In the genomic region with DNA sequence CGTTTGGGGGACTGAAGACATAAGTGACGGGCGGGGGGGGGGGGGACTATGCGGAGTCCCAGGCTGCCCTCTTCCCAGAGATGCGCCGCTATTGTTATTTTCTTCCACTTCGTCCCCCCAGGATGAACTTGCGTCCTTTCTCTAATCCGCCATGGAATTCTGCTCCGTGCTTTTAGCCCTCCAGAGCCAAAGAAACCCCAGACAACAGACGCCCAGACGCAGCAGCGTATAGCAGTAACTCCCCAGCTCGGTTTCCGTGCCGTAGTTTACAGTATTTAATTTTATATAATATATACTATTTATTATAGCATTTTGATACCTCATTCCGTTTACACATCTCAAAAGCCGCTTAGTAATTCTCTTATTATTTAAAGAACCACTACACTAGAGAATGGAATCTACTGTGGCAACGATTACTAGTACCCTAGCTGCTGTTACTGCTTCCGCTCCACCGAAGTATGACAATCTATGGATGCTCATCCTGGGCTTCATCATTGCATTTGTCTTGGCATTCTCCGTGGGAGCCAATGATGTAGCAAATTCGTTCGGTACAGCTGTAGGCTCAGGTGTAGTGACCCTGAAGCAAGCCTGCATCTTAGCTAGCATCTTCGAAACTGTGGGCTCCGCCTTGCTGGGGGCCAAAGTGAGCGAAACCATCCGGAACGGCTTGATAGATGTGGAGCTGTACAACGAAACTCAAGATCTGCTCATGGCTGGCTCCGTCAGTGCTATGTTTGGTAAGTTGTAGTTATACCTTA, we compare ENCODE assay signal across 8 mouse cellular contexts. TPM values are rescaled to one million over a fixed set of nuclear protein-coding genes. Genes with fewer than 3 reads are reported as not detected.
DNase-seq lines count a peak whose midpoint lies in the region; ATAC-seq and TF ChIP-seq lines count a peak whose summit lies in the region.

No protein-coding gene starts in this region.

- no peaks in the 10 kb centered on the region for H3K9me3 ChIP-seq in lung, postnatal 0 days (ENCODE audit: low read length)
- H3K9me3 ChIP-seq in forebrain, embryonic 11.5 days (ENCODE audit: control insufficient read depth, low read length) = no peaks in the 10 kb centered on the region

- H3K27me3 ChIP-seq in lung, postnatal 0 days (replicated peaks; ENCODE audit: insufficient read depth, low read length) = no peaks in the 10 kb centered on the region
- H3K27me3 ChIP-seq in forebrain, embryonic 11.5 days (ENCODE audit: control insufficient read depth, insufficient read depth, low read length) = no peaks in the 10 kb centered on the region
- no peaks in the 10 kb centered on the region for H3K27me3 ChIP-seq in myocyte (ENCODE audit: control insufficient read depth, insufficient read depth, insufficient read length)

- H3K4me3 ChIP-seq in lung, postnatal 0 days (ENCODE audit: low read depth, low read length) = peak overlapping the region; percentile 92
- H3K4me3 ChIP-seq in forebrain, embryonic 11.5 days (ENCODE audit: low read depth, low read length) = peak overlapping the region; percentile 88
- H3K4me3 ChIP-seq in myocyte = peak overlapping the region; percentile 78

- peaks cover 45% of the 10 kb centered on the region for H3K79me2 ChIP-seq in myocyte (ENCODE audit: control insufficient read depth, insufficient read depth)

- H3K4me1 ChIP-seq in lung, postnatal 0 days (ENCODE audit: insufficient read depth, low read depth, low read length) = peaks cover 8% of the 10 kb centered on the region
- H3K4me1 ChIP-seq in forebrain, embryonic 11.5 days (replicated peaks; ENCODE audit: control insufficient read depth, insufficient read depth, low read length) = peaks cover 5% of the 10 kb centered on the region; the same call in 1 of the 2 replicates

- peak overlapping the region; percentile 90 for H3K4me2 ChIP-seq in lung, postnatal 0 days (replicated peaks; ENCODE audit: low read depth, low read length)
- H3K4me2 ChIP-seq in forebrain, embryonic 11.5 days (ENCODE audit: low read depth, low read length, severe bottlenecking) = peak overlapping the region; percentile 94
- peak overlapping the region; percentile 90 for H3K4me2 ChIP-seq in myocyte (ENCODE audit: low read depth)

- 18% methylated on average over 27 of the region's 31 CpGs for WGBS in lung, postnatal 0 days
- WGBS in forebrain, embryonic 11.5 days = 27% methylated on average over 27 of the region's 31 CpGs

- H3K27ac ChIP-seq in lung, postnatal 0 days (ENCODE audit: low read length) = no peak overlapping the region
- H3K27ac ChIP-seq in forebrain, embryonic 11.5 days (ENCODE audit: low read depth, low read length) = peak overlapping the region; percentile 85

- peaks cover 2% of the 10 kb centered on the region; the same call in 1 of the 2 replicates for H3K36me3 ChIP-seq in lung, postnatal 0 days (ENCODE audit: insufficient read depth, low read length)
- H3K36me3 ChIP-seq in forebrain, embryonic 11.5 days (ENCODE audit: control insufficient read depth, insufficient read depth, low read length) = peaks cover 3% of the 10 kb centered on the region; the same call in 1 of the 2 replicates
- H3K36me3 ChIP-seq in myocyte (ENCODE audit: control insufficient read depth, insufficient read depth) = peaks cover 44% of the 10 kb centered on the region

- H3ac ChIP-seq in myocyte (ENCODE audit: control insufficient read depth, insufficient read length) = peak overlapping the region; percentile 62

- H3K9ac ChIP-seq in lung, postnatal 0 days (replicated peaks; ENCODE audit: low read depth) = peak overlapping the region; percentile 76
- H3K9ac ChIP-seq in forebrain, embryonic 11.5 days (ENCODE audit: low read length) = peak overlapping the region; percentile 98

- no peak for TF ChIP-seq CTCF in lung, postnatal 0 days (IDR thresholded peaks at IDR 0.05)

- no peak for TF ChIP-seq EP300 in lung, postnatal 0 days (IDR thresholded peaks at IDR 0.05)

- DNase-seq in lung, postnatal 0 days (ENCODE audit: low spot score) = peak; percentile 23
- no peak for DNase-seq in lung, postnatal 25 days (ENCODE audit: low spot score)
- peak; percentile 23 to 48 for DNase-seq in cerebellum, adult 18-20 months
- no peak for DNase-seq in forebrain, embryonic 11.5 days (ENCODE audit: low spot score)
- peak; percentile 31 for DNase-seq in kidney, postnatal 10 days
- no peak for DNase-seq in natural killer cell, adult 2 months (ENCODE audit: low spot score in 2 of 2)
- DNase-seq in urinary bladder, postnatal 10 days (ENCODE audit: low spot score) = no peak

- no peak for ATAC-seq in lung, postnatal 0 days
- ATAC-seq in forebrain, embryonic 11.5 days (replicated peaks; ENCODE audit: low FRiP score) = peak; percentile 3; the same call in 1 of the 2 replicates

- TF ChIP-seq POLR2A in myocyte (IDR thresholded peaks at IDR 0.05; ENCODE audit: insufficient read length, low read depth) = no peak

TF ChIP-seq in myocyte, 11 proteins besides CTCF, POLR2A, EP300 and RAD21:
- TF ChIP-seq TCF3 (IDR thresholded peaks at IDR 0.05; ENCODE audit: insufficient read length, low read depth) = no peak
- TF ChIP-seq USF1 (IDR thresholded peaks at IDR 0.05; ENCODE audit: low read depth) = no peak
- TF ChIP-seq MYOD1 (IDR thresholded peaks at IDR 0.05; ENCODE audit: control insufficient read depth in 1 of 3, insufficient read length in 2 of 3, low read depth in 2 of 3) = no peak
- TF ChIP-seq TCF12 (IDR thresholded peaks at IDR 0.05; ENCODE audit: insufficient read depth, poor library complexity, severe bottlenecking) = no peak
- TF ChIP-seq SRF (IDR thresholded peaks at IDR 0.05; ENCODE audit: control insufficient read depth, insufficient read length, low read depth) = no peak
- TF ChIP-seq MAX (IDR thresholded peaks at IDR 0.05; ENCODE audit: low read depth) = no peak
- no peak for TF ChIP-seq CEBPB (IDR thresholded peaks at IDR 0.05; ENCODE audit: insufficient read depth, poor library complexity, severe bottlenecking)
- no peak for TF ChIP-seq REST (IDR thresholded peaks at IDR 0.05; ENCODE audit: insufficient read depth, insufficient read length)
- TF ChIP-seq POLR2AphosphoS2 (IDR thresholded peaks at IDR 0.05; ENCODE audit: insufficient read length, low read depth) = no peak
- TF ChIP-seq MYOG (IDR thresholded peaks at IDR 0.05; ENCODE audit: control insufficient read depth in 1 of 3, insufficient read depth in 1 of 3, insufficient read length in 2 of 3, low read depth in 2 of 3) = no peak
- no peak for TF ChIP-seq E2F4 (IDR thresholded peaks at IDR 0.05; ENCODE audit: insufficient read depth)

RNA-seq across cellular contexts. Expression of gene Slc20a1, which starts 0.9 kb away (rescaled TPM):
- polyA plus RNA-seq in lung, postnatal 0 days (2015; fragmentation: Nextera tagmentation; extraction: Ambion mirVana) = 10.0 and 10.5 TPM in 2 replicates
- polyA plus RNA-seq in forebrain, embryonic 11.5 days (2014; fragmentation: Nextera tagmentation; extraction: Ambion mirVana) = 70.7 and 72.8 TPM in 2 replicates
- 41.7 TPM for polyA plus RNA-seq in myocyte (2012; fragmentation: generic; extraction: Trizol)

Comparison
In these comparisons a context has a peak if more than half of its experiments do, and no peak if none do; other contexts are left out.
1. DNase-seq: peak in lung, postnatal 0 days (single experiment), cerebellum, adult 18-20 months (2 of 2) and kidney, postnatal 10 days (single experiment); none in lung, postnatal 25 days (single experiment), forebrain, embryonic 11.5 days (single experiment), natural killer cell, adult 2 months (0 of 2) and urinary bladder, postnatal 10 days (single experiment).
2. Peak in every context shown above with its lines, with median percentiles within 50 percentile points of each other: H3K4me2 ChIP-seq and H3K4me3 ChIP-seq.